Mouse (Mus musculus): Measurements from ENCODE around the gene Dlgap4. TPM values are rescaled to one million over a fixed set of nuclear protein-coding genes. Genes with fewer than 3 reads are reported as not detected.
A peak's percentile ranks its signal among the peaks of the same experiment; 100 is the strongest.

Dlgap4 gene
- polyA plus RNA-seq, 1 experiment from 2014 or later, result 126 TPM

- H3K27me3 ChIP-seq (ENCODE audit: poor library complexity, severe bottlenecking), result no peaks in the 10 kb centered on the region
- peaks cover 58% of the 10 kb centered on the region for H3K4me1 ChIP-seq
- H3K9me3 ChIP-seq, result no peaks in the 10 kb centered on the region
- WGBS, result 76% methylated on average over 7 of the region's 7 CpGs
- peaks cover 25% of the 10 kb centered on the region for H3K36me3 ChIP-seq (replicated peaks)
- no peak overlapping the region for H3K27ac ChIP-seq
- no peak overlapping the region for H3K4me3 ChIP-seq
- no peak for DNase-seq (ENCODE audit: extremely low spot score, low spot score)
Measured at GRCm38 (mm10) chr2:156737976-156738375, 124.5 kb downstream of the Dlgap4 start.

DNA sequence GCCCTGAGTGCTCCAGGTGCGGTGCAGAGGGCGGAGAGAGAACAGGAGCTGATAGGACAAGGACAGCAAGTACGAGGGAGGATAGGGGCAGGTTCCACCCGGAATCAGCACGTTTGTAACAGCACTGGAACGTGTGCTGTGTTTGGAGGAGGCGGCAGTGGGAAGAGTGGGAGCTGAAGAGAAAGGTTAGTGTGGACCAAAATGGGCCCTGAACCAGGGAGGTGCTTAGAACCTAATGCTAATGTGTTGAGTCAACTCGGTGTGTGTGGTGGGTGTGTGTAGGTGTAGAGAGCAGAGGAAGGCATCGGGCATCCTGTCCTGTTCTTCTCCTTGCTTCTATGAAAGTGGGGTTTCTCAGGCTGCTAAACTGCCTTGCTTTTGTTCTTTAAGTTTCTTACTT, 127.8 kb downstream of the Dlgap4 start:
- H3K27me3 ChIP-seq (ENCODE audit: poor library complexity, severe bottlenecking), result no peaks in the 10 kb centered on the region
- H3K36me3 ChIP-seq (replicated peaks), result peaks cover 47% of the 10 kb centered on the region
- no peak for DNase-seq (ENCODE audit: extremely low spot score, low spot score)
- peaks cover 42% of the 10 kb centered on the region for H3K4me1 ChIP-seq
- H3K27ac ChIP-seq, result no peak overlapping the region
- H3K9me3 ChIP-seq, result no peaks in the 10 kb centered on the region
- 88% methylated on average over 9 of the region's 9 CpGs for WGBS
- H3K4me3 ChIP-seq, result no peak overlapping the region

DNA sequence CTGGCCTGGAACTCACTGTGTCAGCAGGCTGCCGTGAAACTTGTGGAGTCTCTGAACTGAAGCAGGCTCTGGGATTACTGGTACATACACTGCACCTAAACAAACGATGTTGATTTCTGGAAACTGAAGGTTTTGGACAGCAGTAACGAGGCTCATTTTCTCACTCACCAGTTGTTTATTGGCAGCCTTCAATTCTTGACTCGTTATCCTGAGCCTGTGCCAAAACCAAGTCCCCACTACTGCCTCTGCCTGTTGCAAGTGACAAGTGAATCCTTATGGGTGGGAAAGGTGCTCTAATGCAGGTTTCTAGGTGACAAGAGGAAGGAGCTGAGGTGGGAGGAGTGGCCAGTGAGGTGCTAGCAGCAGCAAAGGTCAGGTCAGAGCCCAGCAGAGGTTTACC, 128.5 kb downstream of the Dlgap4 start:
- H3K9me3 ChIP-seq, result no peaks in the 10 kb centered on the region
- DNase-seq (ENCODE audit: extremely low spot score, low spot score), result no peak
- no peak overlapping the region for H3K4me3 ChIP-seq
- peak overlapping the region; percentile 20; the same call in 1 of the 2 replicates for H3K27ac ChIP-seq
- H3K4me1 ChIP-seq, result peaks cover 34% of the 10 kb centered on the region
- WGBS, result 65% methylated on average over 4 of the region's 4 CpGs
- H3K36me3 ChIP-seq (replicated peaks), result peaks cover 51% of the 10 kb centered on the region
- H3K27me3 ChIP-seq (ENCODE audit: poor library complexity, severe bottlenecking), result no peaks in the 10 kb centered on the region

DNA sequence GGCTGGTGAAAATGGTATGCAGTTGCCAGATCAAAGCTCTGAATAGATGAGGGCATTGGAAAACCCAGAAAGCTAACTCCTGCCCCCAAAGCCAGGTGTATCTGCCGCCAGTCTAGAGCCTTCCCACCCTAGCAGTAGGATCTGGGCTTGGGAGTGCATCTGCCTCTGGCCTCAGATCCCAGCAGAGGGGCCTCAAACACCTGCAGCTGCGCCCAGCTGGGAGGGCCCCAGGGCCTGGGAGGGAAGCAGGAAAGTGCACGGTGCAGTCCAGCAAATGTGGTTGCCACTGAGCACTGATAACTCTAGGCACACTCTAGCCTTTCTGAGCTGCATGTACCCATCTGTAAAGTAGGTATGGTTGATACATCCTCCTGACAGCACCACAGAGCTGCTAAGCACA, 129.7 kb downstream of the Dlgap4 start:
- Histone ChIP-seq H3K36me3 (replicated peaks) (peaks cover 63% of the 10 kb centered on the region), H3K27me3 (ENCODE audit: poor library complexity, severe bottlenecking) (no peaks in the 10 kb centered on the region), H3K9me3 (no peaks in the 10 kb centered on the region), H3K4me3 (no peak overlapping the region), H3K27ac (no peak overlapping the region), H3K4me1 (peaks cover 26% of the 10 kb centered on the region)
- no peak for DNase-seq (ENCODE audit: extremely low spot score, low spot score)
- 73% methylated on average over 3 of the region's 3 CpGs for WGBS

DNA sequence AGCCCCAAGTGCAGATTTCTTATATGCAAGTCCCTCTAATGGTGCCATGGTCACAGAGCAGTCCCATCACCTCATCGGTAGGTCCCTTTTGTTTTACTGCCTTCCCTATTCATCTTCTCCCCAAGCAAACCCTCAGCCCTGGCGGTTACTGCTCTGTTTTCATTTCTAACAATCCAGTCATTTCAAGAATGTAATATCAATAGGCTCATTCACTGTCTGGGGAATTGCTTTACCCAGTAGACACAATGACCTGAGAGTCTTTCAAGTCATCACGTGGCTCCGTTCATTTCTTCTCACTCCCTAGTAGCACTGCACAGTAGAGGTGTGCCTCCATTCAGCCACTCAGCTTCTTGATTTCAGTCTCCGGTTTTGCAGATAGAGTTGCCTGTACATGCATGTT, 130.9 kb downstream of the Dlgap4 start:
- H3K36me3 ChIP-seq (replicated peaks), result peaks cover 68% of the 10 kb centered on the region
- H3K9me3 ChIP-seq, result no peaks in the 10 kb centered on the region

GRCm38 (mm10) chr2:156747315-156747714, 133.8 kb downstream of the Dlgap4 start:
- peaks cover 87% of the 10 kb centered on the region for H3K36me3 ChIP-seq (replicated peaks)
- DNase-seq (ENCODE audit: extremely low spot score, low spot score), result no peak
- WGBS, result 95% methylated on average over 3 of the region's 3 CpGs
- no peaks in the 10 kb centered on the region for H3K9me3 ChIP-seq
- H3K4me1 ChIP-seq, result peaks cover 9% of the 10 kb centered on the region
- no peaks in the 10 kb centered on the region for H3K27me3 ChIP-seq (ENCODE audit: poor library complexity, severe bottlenecking)
- H3K4me3 ChIP-seq, result no peak overlapping the region
- H3K27ac ChIP-seq, result 0 out of 2 replicates have a peak overlapping the region, but pooled peaks have one; percentile 6

More for the DNA sequence above, 130.9 kb downstream of the Dlgap4 start:
- Histone ChIP-seq H3K4me3 (no peak overlapping the region), H3K27ac (no peak overlapping the region), H3K4me1 (peaks cover 26% of the 10 kb centered on the region), H3K27me3 (ENCODE audit: poor library complexity, severe bottlenecking) (no peaks in the 10 kb centered on the region)
- 87% methylated on average over 5 of the region's 5 CpGs for WGBS
- DNase-seq (ENCODE audit: extremely low spot score, low spot score), result no peak

- Histone ChIP-seq H3K27ac (no peak overlapping the region), H3K4me3 (no peak overlapping the region), H3K9me3 (no peaks in the 10 kb centered on the region), H3K36me3 (replicated peaks) (peaks cover 98% of the 10 kb centered on the region), H3K27me3 (ENCODE audit: poor library complexity, severe bottlenecking) (no peaks in the 10 kb centered on the region), H3K4me1 (no peaks in the 10 kb centered on the region)
- no peak for DNase-seq (ENCODE audit: extremely low spot score, low spot score)
- 87% methylated on average over 8 of the region's 8 CpGs for WGBS
Measured at GRCm38 (mm10) chr2:156749687-156750086, 136.2 kb downstream of the Dlgap4 start.

DNA sequence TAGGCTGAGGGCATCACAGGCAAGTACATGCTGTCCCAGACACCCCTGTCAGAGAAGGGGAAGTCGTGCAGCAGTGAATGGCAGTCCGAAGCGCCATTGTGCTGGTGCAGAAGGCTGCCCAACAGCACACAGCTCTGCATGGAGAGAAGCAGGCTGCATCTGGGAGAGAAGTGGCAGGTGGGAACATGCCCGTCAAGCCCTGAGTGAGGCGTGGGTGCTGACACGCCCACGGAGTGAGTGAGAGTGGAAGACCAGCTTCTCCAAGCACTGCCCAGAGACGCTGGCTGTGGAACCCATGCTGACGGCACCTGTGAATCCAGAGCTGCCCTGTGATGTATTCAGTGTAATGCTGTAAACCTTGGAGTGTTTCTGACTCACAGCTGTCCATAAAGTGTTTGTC, 143.4 kb downstream of the Dlgap4 start:
- no peak for DNase-seq (ENCODE audit: extremely low spot score, low spot score)
- H3K4me3 ChIP-seq, result no peak overlapping the region
- no peaks in the 10 kb centered on the region for H3K4me1 ChIP-seq
- H3K27me3 ChIP-seq (ENCODE audit: poor library complexity, severe bottlenecking), result no peaks in the 10 kb centered on the region
- H3K9me3 ChIP-seq, result peaks cover 32% of the 10 kb centered on the region
- peaks cover 99% of the 10 kb centered on the region for H3K36me3 ChIP-seq (replicated peaks)
- WGBS, result 96% methylated on average over 9 of the region's 9 CpGs
- no peak overlapping the region for H3K27ac ChIP-seq

GRCm38 (mm10) chr2:156760843-156761505, 147.5 kb downstream of the Dlgap4 start:
- 95% methylated on average over 5 of the region's 5 CpGs for WGBS
- H3K27me3 ChIP-seq (ENCODE audit: poor library complexity, severe bottlenecking), result no peaks in the 10 kb centered on the region
- peaks cover 30% of the 10 kb centered on the region for H3K9me3 ChIP-seq
- H3K4me3 ChIP-seq, result no peak overlapping the region
- H3K27ac ChIP-seq, result no peak overlapping the region
- H3K36me3 ChIP-seq (replicated peaks), result peaks cover 92% of the 10 kb centered on the region
- no peaks in the 10 kb centered on the region for H3K4me1 ChIP-seq
- no peak for DNase-seq (ENCODE audit: extremely low spot score, low spot score)

DNA sequence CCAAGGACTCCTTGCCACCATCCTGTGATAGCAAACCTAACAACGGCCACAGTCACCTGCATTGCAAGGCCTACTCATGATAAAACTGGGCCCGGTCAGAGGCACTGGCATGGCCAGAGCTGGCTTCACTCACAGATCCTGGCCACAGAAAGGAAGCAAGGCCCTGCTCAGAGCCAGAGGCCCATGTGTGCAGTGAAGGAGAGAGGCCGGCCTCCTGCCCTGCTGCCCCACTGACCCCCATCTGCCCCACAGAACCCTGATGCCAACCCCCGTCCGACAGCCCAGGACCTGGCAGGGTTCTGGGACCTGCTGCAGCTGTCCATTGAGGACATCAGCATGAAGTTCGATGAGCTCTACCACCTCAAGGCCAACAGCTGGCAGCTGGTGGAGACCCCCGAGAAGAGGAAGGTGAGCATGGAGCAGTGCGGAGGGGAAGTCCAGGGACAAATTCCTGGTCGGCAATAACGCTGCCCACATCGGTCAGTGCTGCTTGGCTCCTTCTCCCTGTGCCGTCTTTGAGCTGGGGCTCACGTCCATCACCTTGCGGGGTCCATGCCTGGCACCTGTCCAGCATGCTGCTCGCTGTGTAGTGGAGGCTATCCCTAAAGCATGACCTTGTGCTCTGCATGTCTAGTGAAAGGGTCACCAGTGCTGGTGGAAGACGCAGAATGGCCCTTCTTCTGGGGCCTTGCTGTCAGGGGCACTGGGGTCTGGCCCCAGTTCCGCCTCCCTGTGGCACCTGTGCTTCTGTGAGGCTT, 148.2 kb downstream of the Dlgap4 start:
- H3K4me3 ChIP-seq, result no peak overlapping the region
- no peaks in the 10 kb centered on the region for H3K4me1 ChIP-seq
- peaks cover 85% of the 10 kb centered on the region for H3K36me3 ChIP-seq (replicated peaks)
- peaks cover 24% of the 10 kb centered on the region for H3K9me3 ChIP-seq
- H3K27me3 ChIP-seq (ENCODE audit: poor library complexity, severe bottlenecking), result no peaks in the 10 kb centered on the region
- DNase-seq (ENCODE audit: extremely low spot score, low spot score), result no peak
- 95% methylated on average over 17 of the region's 17 CpGs for WGBS
- no peak overlapping the region for H3K27ac ChIP-seq

- Histone ChIP-seq H3K9me3 (peaks cover 16% of the 10 kb centered on the region), H3K4me1 (no peaks in the 10 kb centered on the region), H3K36me3 (replicated peaks) (peaks cover 77% of the 10 kb centered on the region), H3K4me3 (no peak overlapping the region), H3K27ac (no peak overlapping the region), H3K27me3 (ENCODE audit: poor library complexity, severe bottlenecking) (no peaks in the 10 kb centered on the region)
- DNase-seq (ENCODE audit: extremely low spot score, low spot score), result no peak
- 95% methylated on average over 21 of the region's 21 CpGs for WGBS
Measured at GRCm38 (mm10) chr2:156762499-156762898, 149.0 kb downstream of the Dlgap4 start.

GRCm38 (mm10) chr2:156763101-156763500, 149.6 kb downstream of the Dlgap4 start:
- WGBS, result 93% methylated on average over 11 of the region's 11 CpGs
- no peaks in the 10 kb centered on the region for H3K27me3 ChIP-seq (ENCODE audit: poor library complexity, severe bottlenecking)
- peaks cover 10% of the 10 kb centered on the region for H3K9me3 ChIP-seq
- no peak overlapping the region for H3K27ac ChIP-seq
- no peak for DNase-seq (ENCODE audit: extremely low spot score, low spot score)
- H3K4me3 ChIP-seq, result no peak overlapping the region
- H3K4me1 ChIP-seq, result no peaks in the 10 kb centered on the region
- H3K36me3 ChIP-seq (replicated peaks), result peaks cover 71% of the 10 kb centered on the region

DNA sequence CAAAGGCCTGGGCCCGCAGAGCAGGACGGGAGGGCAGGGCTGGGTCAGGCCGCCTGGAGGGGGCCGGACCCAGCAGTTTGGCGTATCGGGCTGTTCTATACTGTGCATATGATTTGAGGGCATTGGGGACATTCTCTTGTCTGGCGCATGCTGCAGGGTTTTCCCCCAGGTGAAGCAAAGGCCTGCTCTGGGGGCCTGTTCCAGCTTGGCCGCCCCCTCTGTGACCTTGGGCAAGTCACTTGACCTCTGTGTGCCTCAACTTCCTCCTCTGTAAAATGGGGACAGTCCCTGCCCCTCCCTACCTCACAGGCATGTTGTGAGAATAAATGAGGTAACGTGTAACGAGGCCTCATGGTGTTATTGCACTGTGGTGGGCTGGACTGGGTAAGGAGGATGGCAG, 150.5 kb downstream of the Dlgap4 start:
- DNase-seq (ENCODE audit: extremely low spot score, low spot score), result no peak
- H3K4me1 ChIP-seq, result no peaks in the 10 kb centered on the region
- H3K4me3 ChIP-seq, result no peak overlapping the region
- H3K9me3 ChIP-seq, result peaks cover under 1% of the 10 kb centered on the region; the same call in 1 of the 2 replicates
- no peak overlapping the region for H3K27ac ChIP-seq
- peaks cover 62% of the 10 kb centered on the region for H3K36me3 ChIP-seq (replicated peaks)
- no peaks in the 10 kb centered on the region for H3K27me3 ChIP-seq (ENCODE audit: poor library complexity, severe bottlenecking)
- 93% methylated on average over 10 of the region's 10 CpGs for WGBS
